Mouse (Mus musculus) CH12.LX (cell line): ENCODE measurements at regions not wholly inside any gene's neighbourhood (a gene's known extent, or its start where the extent isn't known, plus 50 kb on each side); places are given as distances from the start of the nearest gene placed in this dataset.

Experiments
- DNase-seq: peaks from one replicate; pipeline ENCODE4 v3.0.0-alpha.2; 2013; ENCODE audit errors: extremely low read depth
- H3K27ac ChIP-seq: 2 replicates; pipeline ENCODE4 v1.5.1; 2012; ENCODE audit warnings: low read depth, mild to moderate bottlenecking, control low read depth, moderate library complexity; ENCODE audit not compliant: insufficient read depth
- H3K27me3 ChIP-seq: replicated peaks from 2 replicates; pipeline ENCODE3; 2012; ENCODE audit warnings: inconsistent platforms
- H3K36me3 ChIP-seq, 2 experiments: replicated peaks in 1 of 2; 2 replicates each; pipeline versions ENCODE3 to v1.6.1; 2012; ENCODE audit warnings: inconsistent platforms in 1 of 2, low read length in 1 of 2, mild to moderate bottlenecking in 1 of 2, mixed read lengths in 1 of 2, moderate library complexity in 1 of 2; ENCODE audit not compliant: control insufficient read depth in 1 of 2, insufficient read depth in 1 of 2
- H3K4me1 ChIP-seq, 2 experiments: 2 replicates each; pipeline ENCODE4 v1.6.1; 2012; ENCODE audit warnings: inconsistent platforms in 1 of 2, moderate library complexity in 1 of 2; ENCODE audit not compliant: insufficient read depth in 2 of 2, control insufficient read depth in 1 of 2
- H3K4me2 ChIP-seq: 2 replicates; pipeline ENCODE4 v1.6.1; 2012; ENCODE audit warnings: low read depth, mild to moderate bottlenecking, control low read depth; ENCODE audit not compliant: poor library complexity, insufficient read depth, severe bottlenecking
- H3K4me3 ChIP-seq, 3 experiments: fragments of 150-350 bp in 1 of 3; sonication (generic) in 1 of 3; replicated peaks in 1 of 3; 2 replicates each; pipeline versions ENCODE3 to v1.5.1; 2011 to 2012; ENCODE audit warnings: low read depth in 2 of 3, low read length in 2 of 3, mild to moderate bottlenecking in 2 of 3, moderate library complexity in 2 of 3, control low read depth in 1 of 3, improper control_type of control experiment in 1 of 3, inconsistent platforms in 1 of 3, mixed read lengths in 1 of 3; ENCODE audit not compliant: poor library complexity in 1 of 3
- H3K79me2 ChIP-seq: replicated peaks from 2 replicates; pipeline ENCODE4 v1.6.1; 2012; ENCODE audit warnings: mild to moderate bottlenecking, moderate library complexity; ENCODE audit not compliant: control insufficient read depth, poor library complexity, insufficient read depth, severe bottlenecking; ENCODE audit errors: extremely low read depth
- H3K9ac ChIP-seq: 2 replicates; pipeline ENCODE4 v1.6.1; 2012; ENCODE audit warnings: low read depth, mild to moderate bottlenecking, control low read depth, moderate library complexity; ENCODE audit not compliant: insufficient read depth
- H3K9me3 ChIP-seq: replicated peaks from 2 replicates; pipeline ENCODE3; 2012; ENCODE audit warnings: low read length, inconsistent platforms, mixed read lengths
- CHD1 ChIP-seq: IDR thresholded peaks from 2 replicates; pipeline ENCODE4 v1.6.1; 2012; ENCODE audit warnings: low read depth, low read length, improper control_type of control experiment, inconsistent platforms
- CTCF ChIP-seq, 2 experiments: IDR thresholded peaks in 1 of 2; conservative IDR thresholded peaks in 1 of 2; 2 replicates each; pipeline ENCODE4 v1.5.1; 2011 to 2012; ENCODE audit warnings: low read depth in 2 of 2, low read length in 2 of 2, improper control_type of control experiment in 1 of 2, inconsistent platforms in 1 of 2, mild to moderate bottlenecking in 1 of 2, moderate library complexity in 1 of 2
- E2F4 ChIP-seq: IDR thresholded peaks from 2 replicates; pipeline ENCODE4 v1.6.1; 2011; ENCODE audit warnings: low read depth, low read length, improper control_type of control experiment; ENCODE audit not compliant: insufficient replicate concordance
- GABPA ChIP-seq: IDR thresholded peaks from 2 replicates; pipeline ENCODE4 v1.6.1; 2012; ENCODE audit warnings: low read depth, low read length, improper control_type of control experiment, inconsistent platforms; ENCODE audit not compliant: insufficient replicate concordance
- IRF4 ChIP-seq: IDR thresholded peaks from 2 replicates; pipeline ENCODE4 v1.6.1; 2014; ENCODE audit warnings: low read depth, mild to moderate bottlenecking, inconsistent platforms, low read length, improper control_type of control experiment
- KAT2A ChIP-seq: IDR thresholded peaks from 2 replicates; pipeline ENCODE4 v1.6.1; 2012; ENCODE audit warnings: low read length, improper control_type of control experiment, inconsistent platforms; ENCODE audit not compliant: insufficient replicate concordance
- MAFK ChIP-seq: IDR thresholded peaks from 2 replicates; pipeline ENCODE4 v1.6.1; 2011; ENCODE audit warnings: low read length, improper control_type of control experiment; ENCODE audit not compliant: insufficient replicate concordance
- MEF2A ChIP-seq: IDR thresholded peaks from 2 replicates; pipeline ENCODE4 v1.6.1; 2014; ENCODE audit warnings: low read depth, mild to moderate bottlenecking, inconsistent platforms, low read length, improper control_type of control experiment, borderline replicate concordance
- MXI1 ChIP-seq: IDR thresholded peaks from 2 replicates; pipeline ENCODE4 v1.6.1; 2011; ENCODE audit warnings: mild to moderate bottlenecking, low read depth, low read length, improper control_type of control experiment
- NELFE ChIP-seq: IDR thresholded peaks from 2 replicates; pipeline ENCODE4 v1.6.1; 2011; ENCODE audit warnings: low read depth, low read length, improper control_type of control experiment
- NRF1 ChIP-seq: IDR thresholded peaks from 2 replicates; pipeline ENCODE4 v1.6.1; 2014; ENCODE audit warnings: low read depth, mild to moderate bottlenecking, inconsistent platforms, low read length, improper control_type of control experiment, moderate library complexity
- POLR2A ChIP-seq: IDR thresholded peaks from 2 replicates; pipeline ENCODE4 v1.6.1; 2011; ENCODE audit warnings: low read depth, mild to moderate bottlenecking, improper control_type of control experiment, low read length
- RCOR1 ChIP-seq: conservative IDR thresholded peaks from 2 replicates; pipeline ENCODE4 v1.6.1; 2012; ENCODE audit warnings: low read depth, mild to moderate bottlenecking, inconsistent platforms, low read length, improper control_type of control experiment
- SIN3A ChIP-seq: IDR thresholded peaks from 2 replicates; pipeline ENCODE4 v1.6.1; 2012; ENCODE audit warnings: low read length, improper control_type of control experiment, inconsistent platforms
- TCF12 ChIP-seq: IDR thresholded peaks from 2 replicates; pipeline ENCODE4 v1.6.1; 2014; ENCODE audit warnings: low read depth, mild to moderate bottlenecking, inconsistent platforms, low read length, improper control_type of control experiment
- UBTF ChIP-seq: IDR thresholded peaks from 2 replicates; pipeline ENCODE4 v1.6.1; 2012; ENCODE audit warnings: low read depth, mild to moderate bottlenecking, inconsistent platforms, low read length, improper control_type of control experiment, moderate library complexity
- USF2 ChIP-seq: conservative IDR thresholded peaks from 2 replicates; pipeline ENCODE4 v1.6.1; 2011; ENCODE audit warnings: low read depth, low read length, improper control_type of control experiment
- ZC3H11A ChIP-seq: IDR thresholded peaks from 2 replicates; pipeline ENCODE4 v1.6.1; 2012; ENCODE audit warnings: low read depth, mild to moderate bottlenecking, inconsistent platforms, low read length, improper control_type of control experiment
- ZKSCAN1 ChIP-seq: IDR thresholded peaks from 2 replicates; pipeline ENCODE4 v1.6.1; 2012; ENCODE audit warnings: low read depth, inconsistent platforms, low read length, improper control_type of control experiment, borderline replicate concordance
- ZMIZ1 ChIP-seq: IDR thresholded peaks from 2 replicates; pipeline ENCODE4 v1.6.1; 2012; ENCODE audit warnings: low read depth, mild to moderate bottlenecking, inconsistent platforms, low read length, improper control_type of control experiment
- ZNF384 ChIP-seq: IDR thresholded peaks from 2 replicates; pipeline ENCODE4 v1.6.1; 2012; ENCODE audit warnings: low read depth, low read length, improper control_type of control experiment, inconsistent platforms
- dilution Hi-C: fragments of 300-500 bp; cut with MboI; formaldehyde crosslinking; loops from 2 replicates; pipeline ENCODE4 v1.14.3; 2020; ENCODE audit warnings: low sequenced_read_pairs; ENCODE audit not compliant: extremely low pct_unique_long_range_greater_than_20kb, extremely low pct_ligation_motif_present
- in situ Hi-C: fragments of 300-500 bp; cut with MboI; formaldehyde crosslinking; loops from 3 replicates; pipeline ENCODE4 v1.14.3; 2019; ENCODE audit warnings: low sequenced_read_pairs, low pct_ligation_motif_present, low pct_unique_long_range_greater_than_20kb, mixed read lengths

GRCm38 (mm10) chr14:99706004-99706403 lies 407.5 kb downstream of the Klf5 start:
- Histone ChIP-seq H3K36me3 (no peaks in the 10 kb centered on the region), H3K4me1 (no peaks in the 10 kb centered on the region), H3K9me3 (no peaks in the 10 kb centered on the region), H3K79me2 (no peaks in the 10 kb centered on the region), H3K4me3 (no peak overlapping the region), H3K27ac (no peak overlapping the region), H3K9ac (no peak overlapping the region), H3K4me2 (no peak overlapping the region), H3K27me3 (no peaks in the 10 kb centered on the region)
- in situ Hi-C loops: no loop called here
- dilution Hi-C loops: no loop called here
- no peak for DNase-seq
- no peak for TF ChIP-seq POLR2A
- TF ChIP-seq ZC3H11A: no peak
- TF ChIP-seq USF2: no peak
- no peak for TF ChIP-seq UBTF
- TF ChIP-seq TCF12: no peak
- no peak for TF ChIP-seq ZMIZ1
- no peak for TF ChIP-seq GABPA
- no peak for TF ChIP-seq ZNF384
- no peak for TF ChIP-seq CTCF (conservative IDR thresholded peaks at IDR 0.05 in 1 of 2, IDR thresholded peaks at IDR 0.05 in 1 of 2; ENCODE audit: low read depth in 2 of 2, low read length in 2 of 2)
- no peak for TF ChIP-seq E2F4
- no peak for TF ChIP-seq ZKSCAN1
- TF ChIP-seq MEF2A: no peak
- no peak for TF ChIP-seq NELFE

GRCm38 (mm10) chr14:99708066-99708465 lies 409.6 kb downstream of the Klf5 start:
- no peak overlapping the region for H3K4me2 ChIP-seq
- H3K9me3 ChIP-seq: no peaks in the 10 kb centered on the region
- no peaks in the 10 kb centered on the region for H3K4me1 ChIP-seq
- dilution Hi-C loops (no loop called here), in situ Hi-C loops (no loop called here)
- no peaks in the 10 kb centered on the region for H3K79me2 ChIP-seq
- no peaks in the 10 kb centered on the region for H3K36me3 ChIP-seq
- no peak overlapping the region for H3K4me3 ChIP-seq
- no peak overlapping the region for H3K27ac ChIP-seq
- no peak overlapping the region for H3K9ac ChIP-seq
- no peak for TF ChIP-seq MXI1
- TF ChIP-seq CHD1: no peak
- no peak for TF ChIP-seq MAFK
- TF ChIP-seq ZKSCAN1: no peak
- TF ChIP-seq ZC3H11A: no peak
- TF ChIP-seq NRF1: no peak
- TF ChIP-seq KAT2A: no peak
- no peak for TF ChIP-seq SIN3A
- TF ChIP-seq RCOR1: no peak
- no peak for TF ChIP-seq IRF4
- H3K27me3 ChIP-seq: no peaks in the 10 kb centered on the region
- DNase-seq: no peak
